Mouse (Mus musculus) embryonic stem cell, embryonic (primary cell): ENCODE results near the gene Fam114a2.

Experiments used
- CTCF ChIA-PET, 4 experiments: fragments of 300-600 bp in 2 of 4; fragments of 350-600 bp in 2 of 4; sonication (Branson Sonifier 250); formaldehyde crosslinking; loops; one replicate each; lab custom pipeline; 2022; ENCODE audit warnings: inconsistent platforms in 2 of 4; lab: Charles Lee
- POLR2A ChIA-PET, 4 experiments: fragments of 300-600 bp in 2 of 4; fragments of 350-600 bp in 2 of 4; sonication (Branson Sonifier 250); formaldehyde crosslinking; loops; one replicate each; lab custom pipeline; 2022; ENCODE audit warnings: antibody characterized with exemption in 4 of 4, inconsistent platforms in 1 of 4; lab: Charles Lee

Fam114a2 gene

GRCm38 (mm10) chr11:57474296-57474941, 44.0 kb downstream of the Fam114a2 start:
- CTCF ChIA-PET = interaction anchor here in 3 of 4 experiments (0.5 to 1.0 kb wide), 4 partner anchors 92 to 582 kb away, joined by 3 to 4 read pairs (median 3); no protein-coding TSS in a partner anchor
- POLR2A ChIA-PET = interaction anchor here in 1 of 4 experiments (0.7 to 1.2 kb wide), 2 partner anchors 28 to 304 kb away, joined by 3 to 5 read pairs; no protein-coding TSS in a partner anchor

GRCm38 (mm10) chr11:57470979-57471378, 47.4 kb downstream of the Fam114a2 start:
- POLR2A ChIA-PET = no interaction called here
- CTCF ChIA-PET = no interaction called here

GRCm38 (mm10) chr11:57470056-57470455, 48.4 kb downstream of the Fam114a2 start:
- POLR2A ChIA-PET = interaction anchor here in 1 of 4 experiments (0.6 kb wide), 1 partner anchor 408 kb away, joined by 4 read pairs; no protein-coding TSS in a partner anchor
- CTCF ChIA-PET = interaction anchor here in 2 of 4 experiments (0.6 to 1.4 kb wide), 6 partner anchors 12 to 1339 kb away, joined by 3 to 4 read pairs (median 4); no protein-coding TSS in a partner anchor

- CTCF ChIA-PET = no interaction called here
- POLR2A ChIA-PET = no interaction called here
Observed at GRCm38 (mm10) chr11:57468706-57469105, 49.7 kb downstream of the Fam114a2 start.

- CTCF ChIA-PET = interaction anchor here (0.5 to 1.6 kb wide), 71 partner anchors 9 to 1812 kb away, joined by 3 to 28 read pairs (median 4); no protein-coding TSS in a partner anchor
- POLR2A ChIA-PET = interaction anchor here in 3 of 4 experiments (0.5 to 0.9 kb wide), 3 partner anchors 323 to 1336 kb away, joined by 3 read pairs; no protein-coding TSS in a partner anchor
Observed at GRCm38 (mm10) chr11:57467159-57468110, 51.0 kb downstream of the Fam114a2 start.

GRCm38 (mm10) chr11:57465844-57466243, 52.6 kb downstream of the Fam114a2 start:
- ChIA-PET POLR2A (interaction anchor here in 1 of 4 experiments (0.8 kb wide), 1 partner anchor 219 kb away, joined by 3 read pairs; no protein-coding TSS in a partner anchor), CTCF (interaction anchor here in 2 of 4 experiments (0.6 to 1.4 kb wide), 3 partner anchors 58 to 259 kb away, joined by 3 to 4 read pairs (median 4); no protein-coding TSS in a partner anchor)

- POLR2A ChIA-PET = interaction anchor here in 1 of 4 experiments (0.7 to 1.4 kb wide), 2 partner anchors 9 to 53 kb away, joined by 3 to 4 read pairs; no protein-coding TSS in a partner anchor
- CTCF ChIA-PET = interaction anchor here in 2 of 4 experiments (0.6 to 1.4 kb wide), 7 partner anchors 33 to 1334 kb away, joined by 3 to 4 read pairs (median 3); no protein-coding TSS in a partner anchor
Observed at GRCm38 (mm10) chr11:57465025-57465424, 53.4 kb downstream of the Fam114a2 start.

- CTCF ChIA-PET = no interaction called here
- POLR2A ChIA-PET = interaction anchor here in 1 of 4 experiments (0.6 kb wide), 1 partner anchor 1879 kb away, joined by 3 read pairs; no protein-coding TSS in a partner anchor
Observed at GRCm38 (mm10) chr11:57459759-57460158, 58.7 kb downstream of the Fam114a2 start.

GRCm38 (mm10) chr11:57454421-57454820, 64.0 kb downstream of the Fam114a2 start:
- ChIA-PET CTCF (no interaction called here), POLR2A (no interaction called here)

- ChIA-PET POLR2A (interaction anchor here in 1 of 4 experiments (0.7 to 1.5 kb wide), 2 partner anchors 9 to 12 kb away, joined by 3 read pairs; no protein-coding TSS in a partner anchor), CTCF (no interaction called here)
Observed at GRCm38 (mm10) chr11:57445237-57445962, 73.0 kb downstream of the Fam114a2 start.

GRCm38 (mm10) chr11:57434153-57434552, 84.3 kb downstream of the Fam114a2 start:
- ChIA-PET POLR2A (interaction anchor here in 2 of 4 experiments (0.5 to 0.7 kb wide), 2 partner anchors 44 to 221 kb away, joined by 4 read pairs; no protein-coding TSS in a partner anchor), CTCF (interaction anchor here in 3 of 4 experiments (0.5 to 1.5 kb wide), 7 partner anchors 21 to 850 kb away, joined by 3 to 7 read pairs (median 3); no protein-coding TSS in a partner anchor)
